ENCODE assay signal across 24 mouse cellular contexts in genomic region chr4:78002065-78002464, GRCm38 (mm10).
DNase-seq lines count a peak whose midpoint lies in the region; ATAC-seq lines count a peak whose summit lies in the region.
"Had no signal": no experiment of that assay in that cellular context is flagged by ENCODE, and none has a peak within 500 bp of the region (broad histone marks: within the 10 kb centered on the region; RNA-seq: fewer than 3 reads in every experiment).

No protein-coding gene starts in this region.

- H3K27ac ChIP-seq in hindbrain, embryonic 11.5 days (ENCODE audit: low read depth, low read length): no peak overlapping the region
- H3K27ac ChIP-seq in hindbrain, embryonic 10.5 days: no peak overlapping the region
- H3K27ac ChIP-seq in hindbrain, embryonic 14.5 days: no peak overlapping the region
- H3K27ac ChIP-seq in heart, embryonic 11.5 days (ENCODE audit: low read depth, low read length): no peak overlapping the region
- H3K27ac ChIP-seq: embryonic facial prominence, embryonic 13.5 days; kidney, embryonic 15.5 days; limb, embryonic 12.5 days; macrophage had no signal

- H3K27me3 ChIP-seq in hindbrain, embryonic 11.5 days (ENCODE audit: control insufficient read depth, insufficient read depth, low read length): no peaks in the 10 kb centered on the region
- H3K27me3 ChIP-seq in hindbrain, embryonic 10.5 days (ENCODE audit: insufficient read depth, poor library complexity, severe bottlenecking): no peaks in the 10 kb centered on the region
- no peaks in the 10 kb centered on the region for H3K27me3 ChIP-seq in hindbrain, embryonic 14.5 days (ENCODE audit: control insufficient read depth, insufficient read depth, low read length)
- no peaks in the 10 kb centered on the region for H3K27me3 ChIP-seq in heart, embryonic 11.5 days (ENCODE audit: control insufficient read depth, insufficient read depth, low read length)
- H3K27me3 ChIP-seq: embryonic facial prominence, embryonic 13.5 days; heart, embryonic 12.5 days; kidney, embryonic 15.5 days; limb, embryonic 12.5 days had no signal

- 61% methylated on average over 1 of the region's 1 CpGs for WGBS in hindbrain, embryonic 11.5 days
- 66% methylated on average over 1 of the region's 1 CpGs for WGBS in hindbrain, embryonic 10.5 days
- WGBS in hindbrain, embryonic 14.5 days: 22% methylated on average over 1 of the region's 1 CpGs
- 66% methylated on average over 1 of the region's 1 CpGs for WGBS in heart, embryonic 11.5 days (ENCODE audit: insufficient replicate concordance)

- no peak overlapping the region for H3K4me2 ChIP-seq in hindbrain, embryonic 11.5 days (replicated peaks; ENCODE audit: low read depth, low read length)
- no peak overlapping the region for H3K4me2 ChIP-seq in hindbrain, embryonic 14.5 days (replicated peaks)
- H3K4me2 ChIP-seq in heart, embryonic 11.5 days: no peak overlapping the region
- H3K4me2 ChIP-seq: embryonic facial prominence, embryonic 13.5 days; heart, embryonic 12.5 days; kidney, embryonic 15.5 days; limb, embryonic 12.5 days; liver, embryonic 11.5 days had no signal

- DNase-seq in hindbrain, embryonic 11.5 days (ENCODE audit: low spot score): peak; percentile 2
- no peak for DNase-seq in hindbrain, embryonic 10.5 days (ENCODE audit: low spot score)
- DNase-seq in retina, embryonic 14.5 days (ENCODE audit: low spot score): peak; percentile 2
- no peak for DNase-seq in retina, postnatal 1 day
- DNase-seq in hindbrain, embryonic 14.5 days (ENCODE audit: low spot score): no peak
- DNase-seq: adrenal gland, adult 2 months; cerebellum, adult 18-20 months; cerebellum, postnatal 14 days; heart, postnatal 10 days; kidney, postnatal 36 days; layer of hippocampus, postnatal 36 days; liver, postnatal 0 days; thymus, postnatal 14 days had no signal

- no peak overlapping the region for H3K9ac ChIP-seq in hindbrain, embryonic 11.5 days (ENCODE audit: low read depth, low read length)
- no peak overlapping the region for H3K9ac ChIP-seq in hindbrain, embryonic 14.5 days
- H3K9ac ChIP-seq in heart, embryonic 11.5 days (ENCODE audit: low read depth, low read length): no peak overlapping the region
- H3K9ac ChIP-seq: embryonic facial prominence, embryonic 13.5 days; heart, embryonic 12.5 days; kidney, embryonic 15.5 days; limb, embryonic 12.5 days; liver, postnatal 0 days had no signal

- H3K9me3 ChIP-seq in hindbrain, embryonic 11.5 days (ENCODE audit: control insufficient read depth, low read length): no peaks in the 10 kb centered on the region
- H3K9me3 ChIP-seq in hindbrain, embryonic 10.5 days: no peaks in the 10 kb centered on the region
- H3K9me3 ChIP-seq in hindbrain, embryonic 14.5 days (ENCODE audit: control insufficient read depth, low read length): no peaks in the 10 kb centered on the region
- H3K9me3 ChIP-seq in heart, embryonic 11.5 days (replicated peaks; ENCODE audit: control insufficient read depth, low read length): no peaks in the 10 kb centered on the region
- H3K9me3 ChIP-seq: embryonic facial prominence, embryonic 13.5 days; heart, embryonic 12.5 days; kidney, embryonic 15.5 days; limb, embryonic 12.5 days had no signal

- no peaks in the 10 kb centered on the region for H3K4me1 ChIP-seq in hindbrain, embryonic 11.5 days (replicated peaks; ENCODE audit: control insufficient read depth, insufficient read depth, low read length)
- no peaks in the 10 kb centered on the region for H3K4me1 ChIP-seq in hindbrain, embryonic 10.5 days (replicated peaks)
- H3K4me1 ChIP-seq in hindbrain, embryonic 14.5 days (replicated peaks; ENCODE audit: control insufficient read depth, insufficient read depth, low read length): no peaks in the 10 kb centered on the region
- no peaks in the 10 kb centered on the region for H3K4me1 ChIP-seq in heart, embryonic 11.5 days (ENCODE audit: control insufficient read depth, insufficient read depth, low read length)
- H3K4me1 ChIP-seq: embryonic facial prominence, embryonic 13.5 days; heart, embryonic 12.5 days; kidney, embryonic 15.5 days; limb, embryonic 12.5 days had no signal

- H3K36me3 ChIP-seq in hindbrain, embryonic 11.5 days (ENCODE audit: control insufficient read depth, insufficient read depth, low read length): no peaks in the 10 kb centered on the region
- no peaks in the 10 kb centered on the region for H3K36me3 ChIP-seq in hindbrain, embryonic 10.5 days
- no peaks in the 10 kb centered on the region for H3K36me3 ChIP-seq in hindbrain, embryonic 14.5 days (replicated peaks; ENCODE audit: control insufficient read depth, insufficient read depth)
- H3K36me3 ChIP-seq in heart, embryonic 11.5 days (ENCODE audit: control insufficient read depth, insufficient read depth, low read length): no peaks in the 10 kb centered on the region
- H3K36me3 ChIP-seq: embryonic facial prominence, embryonic 13.5 days; heart, embryonic 12.5 days; kidney, embryonic 15.5 days; limb, embryonic 12.5 days had no signal

- H3K4me3 ChIP-seq in hindbrain, embryonic 11.5 days (ENCODE audit: low read depth, low read length): no peak overlapping the region
- H3K4me3 ChIP-seq in hindbrain, embryonic 10.5 days: no peak overlapping the region
- H3K4me3 ChIP-seq in hindbrain, embryonic 14.5 days (replicated peaks; ENCODE audit: low read length): no peak overlapping the region
- no peak overlapping the region for H3K4me3 ChIP-seq in heart, embryonic 11.5 days (ENCODE audit: low read depth, low read length)
- H3K4me3 ChIP-seq: embryonic facial prominence, embryonic 13.5 days; heart, embryonic 12.5 days; kidney, embryonic 15.5 days; limb, embryonic 12.5 days; myocyte had no signal

- ATAC-seq in hindbrain, embryonic 11.5 days (ENCODE audit: low FRiP score): no peak
- peak; percentile 51; the same call in 1 of the 2 replicates for ATAC-seq in hindbrain, embryonic 14.5 days (ENCODE audit: low FRiP score)
- no peak for ATAC-seq in heart, embryonic 11.5 days (replicated peaks; ENCODE audit: insufficient number of reproducible peaks, low FRiP score, low TSS enrichment)
- ATAC-seq in granulocyte monocyte progenitor cell, adult 5-6 weeks (replicated peaks; ENCODE audit: poor library complexity, severe bottlenecking): no peak
- ATAC-seq: intestine, postnatal 0 days; liver, postnatal 0 days; lung, postnatal 0 days had no signal

Comparison
In these comparisons a context has a peak if more than half of its experiments do, and no peak if none do; other contexts are left out.
1. DNase-seq: peak in hindbrain, embryonic 11.5 days (single experiment) and retina, embryonic 14.5 days (single experiment); none in hindbrain, embryonic 10.5 days (single experiment), retina, postnatal 1 day (single experiment) and hindbrain, embryonic 14.5 days (single experiment).